In genomic region chr7:84128661-84129060, GRCm38 (mm10) we compare ENCODE assay signal across 8 mouse cellular contexts. TPM values are rescaled to one million over a fixed set of nuclear protein-coding genes. Genes with fewer than 3 reads are reported as not detected.
A peak's percentile ranks its signal among the peaks of the same experiment; 100 is the strongest.
DNase-seq lines count a peak whose midpoint lies in the region; ATAC-seq lines count a peak whose summit lies in the region.

No protein-coding gene starts in this region.

- DNase-seq in adrenal gland, postnatal 14 days = peak; percentile 24
- DNase-seq in adrenal gland, adult 18-20 months (ENCODE audit: low spot score in 2 of 2) = no peak
- peak; percentile 93 for DNase-seq in Muller cell, postnatal 12 days (ENCODE audit: inconsistent ontology term)
- DNase-seq in c-Kit-positive CD71-positive TER-119-positive erythroid progenitor cells, embryonic 14.5 days (ENCODE audit: low spot score) = no peak
- no peak for DNase-seq in thymus, postnatal 14 days

- H3K36me3 ChIP-seq in heart, embryonic 13.5 days = no peaks in the 10 kb centered on the region
- no peaks in the 10 kb centered on the region for H3K36me3 ChIP-seq in limb, embryonic 13.5 days

- H3K4me1 ChIP-seq in heart, embryonic 13.5 days = peaks cover 88% of the 10 kb centered on the region
- H3K4me1 ChIP-seq in limb, embryonic 13.5 days = peaks cover 58% of the 10 kb centered on the region

- ATAC-seq in heart, embryonic 13.5 days (ENCODE audit: extremely low read depth, insufficient number of reproducible peaks, low FRiP score, low TSS enrichment) = peak; percentile 88
- peak; percentile 87 for ATAC-seq in limb, embryonic 13.5 days (ENCODE audit: low FRiP score, low read depth)
- ATAC-seq in CD4-positive, CD25-positive, alpha-beta regulatory T cell, adult 4 months = no peak

- peak overlapping the region; percentile 98 for H3K27ac ChIP-seq in heart, embryonic 13.5 days (replicated peaks)
- peak overlapping the region; percentile 58 for H3K27ac ChIP-seq in limb, embryonic 13.5 days

- peak overlapping the region; percentile 56 for H3K4me2 ChIP-seq in heart, embryonic 13.5 days
- H3K4me2 ChIP-seq in limb, embryonic 13.5 days (replicated peaks) = no peak overlapping the region

- 25% methylated on average over 8 of the region's 8 CpGs for WGBS in heart, embryonic 13.5 days
- 61% methylated on average over 8 of the region's 8 CpGs for WGBS in limb, embryonic 13.5 days

- H3K9me3 ChIP-seq in heart, embryonic 13.5 days = no peaks in the 10 kb centered on the region
- no peaks in the 10 kb centered on the region for H3K9me3 ChIP-seq in limb, embryonic 13.5 days

- H3K27me3 ChIP-seq in heart, embryonic 13.5 days (replicated peaks) = no peaks in the 10 kb centered on the region
- H3K27me3 ChIP-seq in limb, embryonic 13.5 days = no peaks in the 10 kb centered on the region

- peak overlapping the region; percentile 63; the same call in 1 of the 2 replicates for H3K9ac ChIP-seq in heart, embryonic 13.5 days
- no peak overlapping the region for H3K9ac ChIP-seq in limb, embryonic 13.5 days

- H3K4me3 ChIP-seq in heart, embryonic 13.5 days = no peak overlapping the region
- no peak overlapping the region for H3K4me3 ChIP-seq in limb, embryonic 13.5 days

RNA-seq across cellular contexts. Expression of gene Abhd17c, which starts 23.0 kb away (rescaled TPM):
- total RNA-seq in adrenal gland, postnatal 14 days (2021) = 33.3 and 44.3 TPM in 2 replicates
- 10 to 100 TPM; 26.7 to 29.9 TPM for total RNA-seq in adrenal gland, adult 18-20 months (2021)
- polyA plus RNA-seq in heart, embryonic 13.5 days (2015; fragmentation: Nextera tagmentation; extraction: Ambion mirVana) = 20.4 and 31.4 TPM in 2 replicates
- polyA plus RNA-seq in limb, embryonic 13.5 days (2015; fragmentation: Nextera tagmentation; extraction: Ambion mirVana) = 25.4 and 33.4 TPM in 2 replicates
- 10 to 100 TPM in 1 of 2 experiments, 1 to 10 TPM in 1; 6.1 to 11.7 TPM for polyA plus RNA-seq in CD4-positive, CD25-positive, alpha-beta regulatory T cell, adult 4 months (2017; shearing (Covaris generic))

RNA-seq across cellular contexts. Expression of gene Cemip, which starts 42.4 kb away (rescaled TPM):
- total RNA-seq in adrenal gland, postnatal 14 days (2021) = 2.3 and 2.5 TPM in 2 replicates
- total RNA-seq in adrenal gland, adult 18-20 months (2021) = 1 to 10 TPM in 1 of 2 experiments, under 1 TPM in 1; 0.93 to 1.2 TPM
- polyA plus RNA-seq in heart, embryonic 13.5 days (2015; fragmentation: Nextera tagmentation; extraction: Ambion mirVana) = 0.60 and 0.86 TPM in 2 replicates
- polyA plus RNA-seq in limb, embryonic 13.5 days (2015; fragmentation: Nextera tagmentation; extraction: Ambion mirVana) = 0.18 and 0.28 TPM in 2 replicates
- under 1 TPM in 1 of 2 experiments, not detected in 1; 0.19 TPM for polyA plus RNA-seq in CD4-positive, CD25-positive, alpha-beta regulatory T cell, adult 4 months (2017; shearing (Covaris generic))

Comparison
In these comparisons a context has a peak if more than half of its experiments do, and no peak if none do; other contexts are left out.
1. DNase-seq: peak in adrenal gland, postnatal 14 days (single experiment) and Muller cell, postnatal 12 days (single experiment); none in adrenal gland, adult 18-20 months (0 of 2), c-Kit-positive CD71-positive TER-119-positive erythroid progenitor cells, embryonic 14.5 days (single experiment) and thymus, postnatal 14 days (single experiment).